Mouse (Mus musculus) adrenal gland, postnatal 25 days (tissue): ENCODE measurements around the gene Prpf6. TPM values are rescaled to one million over a fixed set of nuclear protein-coding genes. Genes with fewer than 3 reads are reported as not detected.

Source experiments
- DNase-seq: peaks from one replicate; pipeline ENCODE4 v3.0.0; 2021; ENCODE audit warnings: mixed read lengths
- total RNA-seq: library from RNA; stranded (reverse); gene quantifications from 2 replicates; pipeline ENCODE4 v1.2.3, GENCODE M21; 2021

Prpf6 gene
- total RNA-seq, 1 experiment from 2014 or later: 73.7 TPM

GRCm38 (mm10) chr2:181579681-181580080 lies 12.0 kb upstream of the Prpf6 start:
- no peak for DNase-seq

- no peak for DNase-seq
Measured at GRCm38 (mm10) chr2:181580131-181580772, 11.4 kb upstream of the Prpf6 start.

GRCm38 (mm10) chr2:181581016-181581401 lies 10.7 kb upstream of the Prpf6 start:
- peak; percentile 84 for DNase-seq

- DNase-seq: peak; percentile 88
Measured at GRCm38 (mm10) chr2:181581402-181582120, 10.1 kb upstream of the Prpf6 start.

GRCm38 (mm10) chr2:181582358-181582757 lies 9.3 kb upstream of the Prpf6 start:
- no peak for DNase-seq

GRCm38 (mm10) chr2:181582939-181583338 lies 8.7 kb upstream of the Prpf6 start:
- DNase-seq: no peak

GRCm38 (mm10) chr2:181583460-181584257 lies 8.0 kb upstream of the Prpf6 start:
- no peak for DNase-seq

GRCm38 (mm10) chr2:181584411-181584942 lies 7.2 kb upstream of the Prpf6 start, which contains the start of gene Uckl1:
Gene Uckl1 (minus strand): TSS chr2:181584892.
- DNase-seq: no peak

GRCm38 (mm10) chr2:181585506-181585905 lies 6.2 kb upstream of the Prpf6 start:
- DNase-seq: no peak

- no peak for DNase-seq
Measured at GRCm38 (mm10) chr2:181586124-181586523, 5.5 kb upstream of the Prpf6 start.

GRCm38 (mm10) chr2:181587796-181588195 lies 3.9 kb upstream of the Prpf6 start:
- no peak for DNase-seq

GRCm38 (mm10) chr2:181588229-181588780 lies 3.4 kb upstream of the Prpf6 start:
- no peak for DNase-seq

GRCm38 (mm10) chr2:181589011-181589731 lies 2.5 kb upstream of the Prpf6 start:
- no peak for DNase-seq

GRCm38 (mm10) chr2:181589732-181590105 lies 1.9 kb upstream of the Prpf6 start:
- DNase-seq: no peak

- DNase-seq: no peak
Measured at GRCm38 (mm10) chr2:181590471-181590870, 1.2 kb upstream of the Prpf6 start.

GRCm38 (mm10) chr2:181592231-181593041 lies 768 bp downstream of the Prpf6 start, which contains the start of gene Zfp512b:
Gene Zfp512b (minus strand): TSS chr2:181592803.
- peak; percentile 73 for DNase-seq

GRCm38 (mm10) chr2:181593042-181593421 lies 1.4 kb downstream of the Prpf6 start:
- no peak for DNase-seq

GRCm38 (mm10) chr2:181593937-181594336 lies 2.3 kb downstream of the Prpf6 start:
- DNase-seq: no peak

GRCm38 (mm10) chr2:181594946-181595696 lies 3.5 kb downstream of the Prpf6 start:
- peak; percentile 75 for DNase-seq
